Mouse (Mus musculus): ENCODE data around the gene Hmg20a. TPM values are rescaled to one million over a fixed set of nuclear protein-coding genes. Genes with fewer than 3 reads are reported as not detected.

The Hmg20a gene
- 62.7 TPM for polyA plus RNA-seq (2017; shearing (Covaris generic))

DNA sequence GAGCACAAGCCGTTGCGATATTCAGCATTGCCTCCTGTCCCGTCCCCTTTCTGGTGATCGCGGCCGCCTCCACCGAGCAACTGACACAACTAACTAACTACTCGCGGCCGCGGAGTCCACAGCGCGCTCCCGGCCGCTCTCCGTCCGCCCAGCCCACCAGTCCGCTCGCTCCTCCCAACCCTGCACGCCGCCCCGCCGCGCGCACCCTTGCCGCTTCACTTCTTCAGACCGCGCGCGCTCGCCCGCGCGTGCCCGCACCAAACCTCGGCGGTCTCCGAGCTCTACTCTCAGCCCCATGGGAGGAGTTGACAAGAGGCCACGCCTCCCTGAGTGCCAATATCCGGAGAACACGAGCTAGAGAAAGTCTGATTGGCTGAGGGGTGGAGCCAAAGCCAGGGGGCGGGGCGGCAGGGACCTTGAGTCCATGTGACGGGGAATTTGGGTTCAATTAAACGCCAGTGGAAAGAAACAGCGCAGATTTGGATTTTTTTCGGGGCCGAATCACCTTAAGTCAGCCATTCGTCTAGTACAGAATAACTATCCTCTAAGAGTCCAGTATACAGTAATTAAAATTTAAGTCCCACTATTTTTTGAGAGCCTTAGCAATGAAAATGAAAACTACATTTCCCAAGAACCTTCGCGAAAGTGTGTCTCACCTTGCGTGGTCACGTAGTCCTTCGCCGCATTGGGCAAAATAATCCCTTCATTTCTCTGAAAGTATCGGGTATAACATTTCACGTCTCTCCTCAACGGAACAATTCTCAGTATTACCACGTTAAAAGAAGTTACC, at the start of gene Hmg20a, which contains the start of gene Peak1:
TSS of gene Hmg20a (plus strand) at position 662 of the 790 bp plus-strand sequence.
TSS of gene Peak1 (minus strand) at position 120 of the 790 bp plus-strand sequence.

Other genes with a start within 250 kb of the Hmg20a start
- 39.9 TPM for gene Peak1, start 542 bp upstream of the Hmg20a start, polyA plus RNA-seq (2017; shearing (Covaris generic))

Data from CD4-positive, CD25-positive, alpha-beta regulatory T cell (primary cell).